Comparison of ENCODE assay signal across 8 mouse cellular contexts in the genomic region with DNA sequence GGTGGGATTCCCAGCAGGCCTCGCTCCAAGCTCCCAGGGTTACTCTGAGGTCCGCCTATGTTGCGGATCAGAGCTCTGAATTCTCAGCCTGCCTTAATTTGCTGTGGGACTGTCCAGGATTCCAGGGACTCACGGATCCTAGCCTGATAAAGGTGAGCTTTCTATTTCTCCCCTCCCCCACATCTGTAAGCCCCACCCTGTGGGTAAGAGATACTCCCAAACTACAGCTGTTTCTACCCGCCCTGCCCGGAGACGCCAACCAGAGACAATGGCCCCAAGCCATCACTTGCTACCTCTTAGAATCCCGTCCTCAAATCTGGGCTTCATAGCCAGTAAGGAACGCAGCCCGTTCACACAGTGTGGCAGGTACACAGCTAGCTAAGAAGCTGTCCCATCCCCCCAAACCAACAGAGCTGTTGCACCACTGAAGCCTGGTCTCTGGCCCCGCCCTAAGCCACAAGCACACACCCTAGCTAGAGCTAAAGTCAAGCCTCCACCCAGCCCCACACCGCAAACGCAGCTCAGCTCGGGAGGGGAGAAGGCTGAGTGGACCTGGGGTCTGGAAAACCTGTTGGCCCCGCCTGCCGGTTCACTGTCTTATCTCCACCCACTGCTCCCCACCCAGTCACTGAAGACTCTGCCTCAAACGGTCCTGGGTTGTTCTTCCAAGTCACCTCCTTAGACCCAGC. TPM values are rescaled to one million over a fixed set of nuclear protein-coding genes. Genes with fewer than 3 reads are reported as not detected.
DNase-seq lines count a peak whose midpoint lies in the region; ATAC-seq lines count a peak whose summit lies in the region.

No protein-coding gene starts in this region.

- H3K9me3 ChIP-seq in erythroblast, embryonic 14.5 days (ENCODE audit: control insufficient read depth, low read length), result no peaks in the 10 kb centered on the region
- H3K9me3 ChIP-seq in liver, embryonic 16.5 days (replicated peaks; ENCODE audit: control insufficient read depth, low read length), result no peaks in the 10 kb centered on the region
- H3K9me3 ChIP-seq in neural tube, embryonic 15.5 days (replicated peaks), result no peaks in the 10 kb centered on the region

- peak overlapping the region; percentile 68 for H3K4me3 ChIP-seq in erythroblast, embryonic 14.5 days (replicated peaks)
- H3K4me3 ChIP-seq in liver, embryonic 16.5 days (ENCODE audit: low read depth, low read length), result peak overlapping the region; percentile 53
- no peak overlapping the region for H3K4me3 ChIP-seq in neural tube, embryonic 15.5 days (replicated peaks)

- H3K36me3 ChIP-seq in erythroblast, embryonic 14.5 days (ENCODE audit: control insufficient read depth), result no peaks in the 10 kb centered on the region; the same call in 1 of the 2 replicates
- H3K36me3 ChIP-seq in liver, embryonic 16.5 days (ENCODE audit: control insufficient read depth, insufficient read depth), result no peaks in the 10 kb centered on the region
- H3K36me3 ChIP-seq in neural tube, embryonic 15.5 days, result peaks cover 2% of the 10 kb centered on the region; the same call in 1 of the 2 replicates

- peak; percentile 46 to 53 for DNase-seq in urinary bladder, adult 18-20 months (ENCODE audit: low spot score in 2 of 2)
- no peak for DNase-seq in urinary bladder, postnatal 10 days (ENCODE audit: low spot score)
- no peak for DNase-seq in layer of hippocampus, adult 18-20 months (ENCODE audit: low spot score in 2 of 2)
- no peak for DNase-seq in adrenal gland, adult 2 months
- no peak for DNase-seq in left cerebral cortex, adult 18-20 months (ENCODE audit: low spot score in 2 of 2)

- peak overlapping the region; percentile 64 for H3K9ac ChIP-seq in liver, embryonic 16.5 days (ENCODE audit: low read depth, low read length)
- H3K9ac ChIP-seq in neural tube, embryonic 15.5 days (replicated peaks), result no peak overlapping the region

- 5% methylated on average over 17 of the region's 17 CpGs for WGBS in liver, embryonic 16.5 days (ENCODE audit: insufficient replicate concordance)
- 24% methylated on average over 17 of the region's 17 CpGs for WGBS in neural tube, embryonic 15.5 days

- ATAC-seq in liver, embryonic 16.5 days (ENCODE audit: low read depth), result peak; percentile 95
- no peak for ATAC-seq in neural tube, embryonic 15.5 days (ENCODE audit: low FRiP score)

- H3K27me3 ChIP-seq in erythroblast, embryonic 14.5 days (ENCODE audit: control insufficient read depth), result peaks cover 32% of the 10 kb centered on the region
- H3K27me3 ChIP-seq in liver, embryonic 16.5 days (ENCODE audit: control insufficient read depth, insufficient read depth, low read depth, low read length), result peaks cover 21% of the 10 kb centered on the region
- no peaks in the 10 kb centered on the region for H3K27me3 ChIP-seq in neural tube, embryonic 15.5 days (replicated peaks)

- peak overlapping the region; percentile 81 for H3K4me2 ChIP-seq in liver, embryonic 16.5 days (ENCODE audit: low read depth, low read length)
- H3K4me2 ChIP-seq in neural tube, embryonic 15.5 days, result peak overlapping the region; percentile 5; the same call in 1 of the 2 replicates

- H3K27ac ChIP-seq in liver, embryonic 16.5 days (ENCODE audit: low read length), result peak overlapping the region; percentile 84
- H3K27ac ChIP-seq in neural tube, embryonic 15.5 days (replicated peaks), result no peak overlapping the region

- peaks cover 55% of the 10 kb centered on the region for H3K4me1 ChIP-seq in erythroblast, embryonic 14.5 days (ENCODE audit: control insufficient read depth)
- H3K4me1 ChIP-seq in liver, embryonic 16.5 days (ENCODE audit: control insufficient read depth, low read depth, low read length), result peaks cover 35% of the 10 kb centered on the region
- peaks cover 58% of the 10 kb centered on the region for H3K4me1 ChIP-seq in neural tube, embryonic 15.5 days

RNA-seq across cellular contexts. Expression of gene Pou2f2, which starts 23.9 kb away (rescaled TPM):
- polyA plus RNA-seq in erythroblast, embryonic 14.5 days (2012), result 0.29 and 0.33 TPM in 2 replicates
- 0.99 and 1.7 TPM in 2 replicates for polyA plus RNA-seq in liver, embryonic 16.5 days (2015; fragmentation: Nextera tagmentation; extraction: Ambion mirVana)
- polyA plus RNA-seq in neural tube, embryonic 15.5 days (2015; fragmentation: Nextera tagmentation; extraction: Ambion mirVana), result 19.5 and 24.1 TPM in 2 replicates
- total RNA-seq in layer of hippocampus, adult 18-20 months (2021), result 1 to 10 TPM; 6.9 to 8.1 TPM
- total RNA-seq in adrenal gland, adult 2 months (2021), result under 1 TPM; 0.46 to 0.90 TPM
- polyA plus RNA-seq in adrenal gland, adult 2 months (2012; rRNA removed), result 2.7 and 3.2 TPM in 2 replicates
- total RNA-seq in left cerebral cortex, adult 18-20 months (2021), result 10 to 100 TPM in 1 of 2 experiments, 1 to 10 TPM in 1; 7.7 to 12.9 TPM

Comparison
In these comparisons a context has a peak if more than half of its experiments do, and no peak if none do; other contexts are left out.
1. DNase-seq: peak in urinary bladder, adult 18-20 months (2 of 2); none in urinary bladder, postnatal 10 days (single experiment), layer of hippocampus, adult 18-20 months (0 of 2), adrenal gland, adult 2 months (single experiment) and left cerebral cortex, adult 18-20 months (0 of 2).